Mouse (Mus musculus) c-Kit-negative CD71-positive TER-119-positive erythroid progenitor cells, embryonic 14.5 days (primary cell): Measurements from ENCODE around the gene Tha1.

ENCODE experiments used
- DNase-seq: peaks from one replicate; pipeline ENCODE4 v3.0.0-alpha.2; 2013; ENCODE audit warnings: low read depth, low spot score

Gene Tha1

GRCm38 (mm10) chr11:117881787-117882186 is 8.5 kb upstream of the Tha1 start:
- no peak for DNase-seq

- no peak for DNase-seq
These were observed 7.7 kb upstream of the Tha1 start for GRCm38 (mm10) chr11:117880977-117881358.

- no peak for DNase-seq
These were observed 7.2 kb upstream of the Tha1 start for GRCm38 (mm10) chr11:117880336-117880976.

- no peak for DNase-seq
These were observed 6.4 kb upstream of the Tha1 start for GRCm38 (mm10) chr11:117879676-117880075.

GRCm38 (mm10) chr11:117878892-117879291 is 5.6 kb upstream of the Tha1 start:
- no peak for DNase-seq

- no peak for DNase-seq
These were observed 4.8 kb upstream of the Tha1 start for GRCm38 (mm10) chr11:117877917-117878745.

GRCm38 (mm10) chr11:117875681-117876080 is 2.4 kb upstream of the Tha1 start:
- DNase-seq = no peak

- DNase-seq = no peak
These were observed 1.1 kb upstream of the Tha1 start for GRCm38 (mm10) chr11:117874419-117874818.

- DNase-seq = no peak
These were observed 1.2 kb downstream of the Tha1 start for GRCm38 (mm10) chr11:117871911-117872584.

- no peak for DNase-seq
These were observed 1.9 kb downstream of the Tha1 start for GRCm38 (mm10) chr11:117871376-117871775.

- DNase-seq = peak; percentile 60
These were observed 2.5 kb downstream of the Tha1 start for GRCm38 (mm10) chr11:117870688-117871365.

- DNase-seq = no peak
These were observed 7.3 kb downstream of the Tha1 start for GRCm38 (mm10) chr11:117865988-117866387.

- DNase-seq = no peak
These were observed 8.5 kb downstream of the Tha1 start for GRCm38 (mm10) chr11:117864805-117865204.

GRCm38 (mm10) chr11:117863174-117863856 is 10.0 kb downstream of the Tha1 start:
- DNase-seq = no peak

- no peak for DNase-seq
These were observed 12.7 kb downstream of the Tha1 start, which contains the start of gene Tmem235 for GRCm38 (mm10) chr11:117860601-117861000. Gene Tmem235, plus strand, starts transcription at chr11:117860752.

- DNase-seq = no peak
These were observed 14.9 kb downstream of the Tha1 start for GRCm38 (mm10) chr11:117858392-117858791.

GRCm38 (mm10) chr11:117857462-117857861 is 15.8 kb downstream of the Tha1 start:
- DNase-seq = no peak

- DNase-seq = no peak
These were observed 17.3 kb downstream of the Tha1 start for GRCm38 (mm10) chr11:117855975-117856374.

GRCm38 (mm10) chr11:117855360-117855759 is 17.9 kb downstream of the Tha1 start:
- DNase-seq = no peak

GRCm38 (mm10) chr11:117854241-117854640 is 19.0 kb downstream of the Tha1 start:
- no peak for DNase-seq

- no peak for DNase-seq
These were observed 20.4 kb downstream of the Tha1 start for GRCm38 (mm10) chr11:117852875-117853274.
